Mouse (Mus musculus) hindbrain, embryonic 15.5 days (tissue): ENCODE data around the gene Hist1h2bb. TPM values are rescaled to one million over a fixed set of nuclear protein-coding genes. Genes with fewer than 3 reads are reported as not detected.
"Not testable (repeated sequence)": the region's sequence is repeated elsewhere in the genome, so short reads cannot be mapped to it uniquely, and the experiment has no call there.

ENCODE experiments used
- ATAC-seq: fragments of 200-750 bp; cut with Nextera tagmentation; 2 replicates; pipeline ENCODE4 v1.8.0; 2017; ENCODE audit warnings: low read depth, moderate number of reproducible peaks, moderate TSS enrichment; ENCODE audit not compliant: low FRiP score
- H3K27ac ChIP-seq: fragments of 300-500 bp; sonication (generic); replicated peaks from 2 replicates; pipeline ENCODE4 v1.5.1; 2015; ENCODE audit warnings: mild to moderate bottlenecking, inconsistent platforms
- H3K27me3 ChIP-seq: fragments of 300-500 bp; sonication (generic); 2 replicates; pipeline ENCODE4 v1.6.1; 2015; ENCODE audit warnings: control low read depth, inconsistent platforms
- H3K36me3 ChIP-seq: fragments of 300-500 bp; sonication (generic); 2 replicates; pipeline ENCODE4 v1.6.1; 2015; ENCODE audit warnings: control low read depth, inconsistent platforms
- H3K4me1 ChIP-seq: fragments of 300-500 bp; sonication (generic); replicated peaks from 2 replicates; pipeline ENCODE4 v1.6.1; 2015; ENCODE audit warnings: control low read depth, inconsistent platforms
- H3K4me2 ChIP-seq: fragments of 300-500 bp; sonication (generic); 2 replicates; pipeline ENCODE4 v1.6.1; 2015; ENCODE audit warnings: moderate library complexity, mild to moderate bottlenecking, inconsistent platforms
- H3K4me3 ChIP-seq: fragments of 300-500 bp; sonication (generic); 2 replicates; pipeline ENCODE4 v1.5.1; 2015; ENCODE audit warnings: mild to moderate bottlenecking, inconsistent platforms
- H3K9ac ChIP-seq: fragments of 300-500 bp; sonication (generic); 2 replicates; pipeline ENCODE4 v1.6.1; 2015; ENCODE audit warnings: inconsistent platforms
- H3K9me3 ChIP-seq: fragments of 300-500 bp; sonication (generic); 2 replicates; pipeline ENCODE4 v1.6.1; 2016; ENCODE audit warnings: control low read depth, inconsistent platforms
- WGBS: fragments of 180-500 bp; shearing (Covaris S2); methylation state at CpG from one replicate; pipeline ENCODE4 v1.1.7; 2015; 5-methylcytosine and 5-hydroxymethylcytosine counted together
- polyA plus RNA-seq: library from polyadenylated mRNA; unstranded; fragments of >200 nt; fragmentation: Nextera tagmentation; extraction: Ambion mirVana; gene quantifications from 2 replicates; pipeline ENCODE4 v1.2.1, GENCODE M21; 2015

The Hist1h2bb gene
- polyA plus RNA-seq, 1 experiment from 2014 or later: not detected

DNA sequence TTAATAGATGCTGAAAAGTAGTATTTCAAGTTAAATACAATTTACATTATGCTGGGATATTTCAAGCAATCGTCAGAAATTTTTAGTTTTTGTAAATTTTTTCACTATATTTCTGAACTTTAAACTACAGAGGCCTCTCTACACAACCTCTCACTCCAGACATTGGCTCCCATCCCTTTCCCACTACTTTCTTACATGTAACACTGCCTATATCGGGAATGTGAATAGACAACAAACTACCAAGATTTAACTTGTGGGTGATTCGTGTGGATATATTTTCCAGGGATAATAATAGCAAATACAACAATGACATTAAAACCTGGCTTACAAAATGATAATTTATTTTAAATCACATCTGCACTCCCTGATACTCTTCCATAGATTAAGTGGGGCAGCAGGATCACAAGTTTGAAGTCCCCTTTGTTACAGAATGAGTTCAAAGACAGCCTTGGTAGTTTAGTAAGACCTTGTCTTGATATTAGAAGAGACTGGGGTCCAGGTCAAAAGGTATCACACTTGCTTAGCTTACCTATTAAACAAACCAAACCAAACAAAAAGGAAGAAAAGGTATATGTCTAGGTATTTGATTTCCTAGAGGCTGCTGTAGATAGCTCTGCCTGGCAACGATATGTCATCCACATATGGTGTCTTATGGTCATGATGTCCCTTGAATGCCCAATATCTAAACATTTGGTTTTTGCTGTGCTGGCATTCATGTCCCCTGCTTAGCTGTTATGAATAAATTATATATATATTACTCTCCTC lies 7.0 kb downstream of the Hist1h2bb start:
- Histone ChIP-seq H3K36me3 (no peaks in the 10 kb centered on the region), H3K4me1 (peaks cover 15% of the 10 kb centered on the region), H3K9ac (no peak overlapping the region), H3K4me3 (no peak overlapping the region), H3K4me2 (0 out of 2 replicates have a peak overlapping the region, but pooled peaks have one; percentile 87), H3K9me3 (no peaks in the 10 kb centered on the region), H3K27me3 (no peaks in the 10 kb centered on the region), H3K27ac (no peak overlapping the region)
- WGBS: 64% methylated on average over 4 of the region's 4 CpGs
- ATAC-seq: no peak

DNA sequence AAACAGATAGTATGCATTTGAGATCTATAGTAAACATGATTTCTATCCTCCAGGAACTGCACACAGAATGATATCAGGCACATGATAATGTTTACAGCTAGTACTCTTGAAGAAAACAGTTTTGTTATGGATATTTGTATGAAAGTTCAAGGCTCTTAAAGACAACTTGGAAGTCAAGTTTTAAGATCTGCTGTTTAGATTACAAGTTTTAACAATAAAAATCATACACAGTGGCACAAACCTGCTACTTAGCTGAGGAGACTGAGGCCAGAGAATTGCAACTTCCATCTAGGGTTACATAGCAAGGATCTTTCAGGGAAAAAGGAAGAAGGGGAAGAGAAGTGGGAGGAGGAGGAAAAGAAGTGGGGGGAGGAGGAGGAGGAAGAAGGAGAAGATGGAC lies 8.5 kb downstream of the Hist1h2bb start:
- Histone ChIP-seq H3K9ac (no peak overlapping the region), H3K9me3 (no peaks in the 10 kb centered on the region), H3K4me3 (no peak overlapping the region), H3K36me3 (no peaks in the 10 kb centered on the region), H3K27me3 (no peaks in the 10 kb centered on the region), H3K4me1 (peaks cover 19% of the 10 kb centered on the region), H3K4me2 (no peak overlapping the region), H3K27ac (no peak overlapping the region)
- no peak for ATAC-seq

DNA sequence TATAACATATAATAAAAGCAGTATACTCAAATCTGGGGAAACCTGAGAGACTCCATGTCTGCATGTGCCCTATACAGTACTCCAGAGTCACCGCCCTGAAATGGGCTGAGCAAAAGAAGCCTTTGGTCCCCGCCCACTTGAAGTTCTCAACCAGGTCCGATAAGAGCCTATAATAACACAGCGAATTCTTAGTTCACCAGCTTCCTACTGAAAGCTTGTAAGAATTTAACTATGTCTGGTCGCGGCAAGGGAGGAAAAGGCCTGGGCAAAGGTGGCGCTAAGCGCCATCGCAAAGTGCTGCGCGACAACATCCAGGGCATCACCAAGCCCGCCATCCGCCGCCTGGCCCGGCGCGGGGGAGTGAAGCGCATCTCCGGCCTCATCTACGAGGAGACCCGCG lies 10.3 kb downstream of the Hist1h2bb start, which contains the start of gene Hist1h4b:
TSS of gene Hist1h4b (plus strand) at position 224 of the 400 bp plus-strand sequence.
- ATAC-seq: peak; percentile 78
- H3K9ac ChIP-seq: peak within 1 kb of the TSS; percentile 28
- H3K4me3 ChIP-seq: peak within 1 kb of the TSS; percentile 42
- peak within 1 kb of the TSS; percentile 73 for H3K4me2 ChIP-seq
- no peaks in the 10 kb centered on the region for H3K9me3 ChIP-seq
- H3K36me3 ChIP-seq: no peaks in the 10 kb centered on the region
- WGBS: under 1% methylated on average over 20 of the region's 22 CpGs
- H3K27me3 ChIP-seq: no peaks in the 10 kb centered on the region
- peak within 1 kb of the TSS; percentile 90 for H3K27ac ChIP-seq
- H3K4me1 ChIP-seq: peaks cover 24% of the 10 kb centered on the region

DNA sequence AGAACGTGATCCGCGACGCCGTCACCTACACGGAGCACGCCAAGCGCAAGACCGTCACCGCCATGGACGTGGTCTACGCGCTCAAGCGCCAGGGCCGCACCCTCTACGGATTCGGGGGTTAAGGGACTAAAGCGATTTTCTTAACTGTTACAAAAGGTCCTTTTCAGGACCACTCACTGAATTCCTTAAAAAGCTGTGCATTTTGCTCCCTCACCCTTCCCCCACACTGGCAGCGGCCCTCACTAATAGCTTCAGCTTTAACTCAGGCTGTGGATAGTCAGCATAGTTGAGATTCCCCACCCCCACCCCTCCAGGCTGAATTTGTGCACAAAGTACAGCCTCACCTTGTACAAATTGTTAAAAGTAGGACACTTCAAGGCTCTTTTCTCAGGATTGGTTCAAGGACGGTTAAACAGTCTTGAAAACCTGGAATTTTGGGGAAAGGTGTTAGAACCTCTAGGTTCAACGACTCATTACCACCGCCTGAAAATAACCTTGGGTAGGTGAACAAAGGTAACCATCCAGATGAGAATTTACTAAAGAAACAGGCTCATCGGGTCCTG lies 10.8 kb downstream of the Hist1h2bb start:
- 1% methylated on average over 22 of the region's 23 CpGs for WGBS
- Histone ChIP-seq H3K27me3 (no peaks in the 10 kb centered on the region), H3K4me3 (peak overlapping the region; percentile 42), H3K27ac (peak overlapping the region; percentile 90), H3K9ac (peak overlapping the region; percentile 28), H3K4me1 (peaks cover 25% of the 10 kb centered on the region), H3K36me3 (no peaks in the 10 kb centered on the region), H3K9me3 (no peaks in the 10 kb centered on the region), H3K4me2 (peak overlapping the region; percentile 73)
- no peak for ATAC-seq

DNA sequence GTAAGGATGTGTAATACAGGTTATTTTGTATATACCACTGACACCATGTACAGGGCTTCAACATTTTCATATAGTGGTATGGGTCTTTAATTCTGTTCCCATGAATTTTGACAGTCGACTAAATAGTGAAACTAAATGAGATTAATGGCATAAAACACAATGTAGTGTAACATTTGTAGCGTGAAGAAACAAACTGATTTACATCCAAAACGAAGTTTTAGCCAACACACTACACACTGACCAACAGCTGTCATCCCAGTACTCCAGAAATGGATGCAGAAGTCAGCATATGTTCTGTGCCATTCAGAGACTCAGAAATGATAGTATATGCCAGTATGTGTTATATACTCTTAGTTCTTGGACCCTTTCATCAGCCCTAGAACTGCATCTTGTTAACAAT lies 11.4 kb downstream of the Hist1h2bb start:
- Histone ChIP-seq H3K4me2 (peak overlapping the region; percentile 73; the same call in 1 of the 2 replicates), H3K9me3 (no peaks in the 10 kb centered on the region), H3K9ac (no peak overlapping the region), H3K27me3 (no peaks in the 10 kb centered on the region), H3K4me3 (no peak overlapping the region), H3K27ac (no peak overlapping the region), H3K36me3 (no peaks in the 10 kb centered on the region), H3K4me1 (peaks cover 22% of the 10 kb centered on the region)
- WGBS: 49% methylated on average over 3 of the region's 3 CpGs
- no peak for ATAC-seq

DNA sequence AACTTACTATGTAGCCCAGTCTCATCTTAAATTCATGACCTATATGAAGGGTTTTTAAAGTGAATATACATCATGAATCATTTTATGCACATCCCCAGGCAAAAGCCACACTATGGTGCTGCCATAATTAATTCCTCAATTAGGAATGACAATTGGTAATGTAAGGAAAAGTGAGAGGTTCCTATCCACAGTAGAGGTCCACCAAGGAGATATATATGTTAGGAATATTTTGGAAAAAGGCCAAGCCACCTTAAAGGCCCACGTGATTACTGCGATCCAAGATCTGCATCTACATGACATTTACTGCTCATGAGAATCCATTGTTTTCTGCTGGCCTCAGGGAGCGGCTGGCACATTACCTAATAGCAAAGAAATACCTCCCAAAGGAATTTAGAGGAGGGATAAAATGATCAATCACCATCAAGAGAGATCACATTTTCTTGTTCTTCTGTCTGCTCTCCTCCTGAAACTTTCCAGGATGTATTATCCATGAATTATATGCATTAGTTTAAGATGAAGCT lies 12.8 kb downstream of the Hist1h2bb start:
- Histone ChIP-seq H3K9me3 (no peaks in the 10 kb centered on the region), H3K4me2 (no peak overlapping the region; the same call in 1 of the 2 replicates), H3K9ac (no peak overlapping the region), H3K4me3 (no peak overlapping the region), H3K27ac (no peak overlapping the region), H3K27me3 (no peaks in the 10 kb centered on the region), H3K4me1 (peaks cover 32% of the 10 kb centered on the region), H3K36me3 (no peaks in the 10 kb centered on the region)
- 61% methylated on average over 3 of the region's 3 CpGs for WGBS
- ATAC-seq: no peak

DNA sequence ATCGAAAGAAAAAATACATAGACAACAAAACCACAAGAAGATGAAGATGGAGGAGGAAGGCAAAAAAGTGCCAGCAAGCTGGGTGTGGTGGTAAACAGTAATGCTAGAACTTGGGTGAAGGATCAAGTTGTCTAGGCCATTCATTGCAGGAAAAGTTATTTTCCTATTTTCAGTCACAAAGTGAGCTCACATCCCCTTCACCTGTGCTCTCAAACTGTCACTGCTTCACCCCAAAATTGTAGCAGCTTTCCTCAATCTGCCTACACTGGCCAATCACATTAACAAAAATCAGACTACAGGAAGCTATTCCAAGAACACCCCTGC lies 13.3 kb downstream of the Hist1h2bb start:
- Histone ChIP-seq H3K9ac (peak overlapping the region; percentile 50; the same call in 1 of the 2 replicates), H3K4me1 (peaks cover 37% of the 10 kb centered on the region), H3K4me3 (peak overlapping the region; percentile 56), H3K9me3 (no peaks in the 10 kb centered on the region), H3K36me3 (no peaks in the 10 kb centered on the region), H3K4me2 (peak overlapping the region; percentile 87), H3K27me3 (no peaks in the 10 kb centered on the region), H3K27ac (peak overlapping the region; percentile 87; the same call in 1 of the 2 replicates)
- WGBS: 71% methylated on average over 1 of the region's 1 CpGs
- ATAC-seq: no peak

DNA sequence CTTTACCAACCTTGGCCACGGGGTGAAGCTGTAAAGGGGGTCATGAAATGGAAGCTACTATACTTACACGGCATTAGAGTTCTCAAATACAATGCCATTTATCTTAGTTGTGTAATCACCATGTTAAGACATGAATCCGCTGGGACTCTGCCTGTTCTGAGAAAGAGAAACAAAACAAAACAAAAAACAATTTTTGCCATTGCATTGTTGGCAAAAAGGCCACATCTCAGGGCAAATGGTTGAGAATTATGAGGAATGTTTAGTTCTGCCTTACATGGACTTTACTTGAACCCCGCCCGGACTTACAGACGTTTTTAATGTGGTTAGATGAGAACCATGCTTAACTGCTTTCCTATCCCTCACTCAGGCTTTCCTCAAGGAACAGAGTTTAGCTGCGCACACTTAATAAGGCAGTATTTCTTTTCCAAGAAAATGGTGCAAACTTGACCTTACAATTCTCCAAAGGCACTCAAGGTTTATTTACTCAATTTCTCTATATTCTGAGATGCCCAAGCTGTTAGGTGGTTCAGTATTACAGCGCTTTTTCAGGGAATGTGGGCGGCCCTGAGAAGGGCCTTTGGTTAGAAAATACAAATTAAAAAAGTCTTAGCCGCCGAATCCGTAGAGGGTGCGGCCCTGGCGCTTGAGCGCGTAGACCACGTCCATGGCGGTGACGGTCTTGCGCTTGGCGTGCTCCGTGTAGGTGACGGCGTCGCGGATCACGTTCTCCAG lies 13.9 kb downstream of the Hist1h2bb start:
- Histone ChIP-seq H3K36me3 (no peaks in the 10 kb centered on the region), H3K9ac (peak overlapping the region; percentile 50), H3K27ac (peak overlapping the region; percentile 87), H3K27me3 (no peaks in the 10 kb centered on the region), H3K4me1 (peaks cover 37% of the 10 kb centered on the region), H3K4me3 (peak overlapping the region; percentile 56), H3K9me3 (no peaks in the 10 kb centered on the region), H3K4me2 (peak overlapping the region; percentile 87)
- WGBS: 2% methylated on average over 22 of the region's 27 CpGs
- ATAC-seq: peak; percentile 21; the same call in 1 of the 2 replicates

DNA sequence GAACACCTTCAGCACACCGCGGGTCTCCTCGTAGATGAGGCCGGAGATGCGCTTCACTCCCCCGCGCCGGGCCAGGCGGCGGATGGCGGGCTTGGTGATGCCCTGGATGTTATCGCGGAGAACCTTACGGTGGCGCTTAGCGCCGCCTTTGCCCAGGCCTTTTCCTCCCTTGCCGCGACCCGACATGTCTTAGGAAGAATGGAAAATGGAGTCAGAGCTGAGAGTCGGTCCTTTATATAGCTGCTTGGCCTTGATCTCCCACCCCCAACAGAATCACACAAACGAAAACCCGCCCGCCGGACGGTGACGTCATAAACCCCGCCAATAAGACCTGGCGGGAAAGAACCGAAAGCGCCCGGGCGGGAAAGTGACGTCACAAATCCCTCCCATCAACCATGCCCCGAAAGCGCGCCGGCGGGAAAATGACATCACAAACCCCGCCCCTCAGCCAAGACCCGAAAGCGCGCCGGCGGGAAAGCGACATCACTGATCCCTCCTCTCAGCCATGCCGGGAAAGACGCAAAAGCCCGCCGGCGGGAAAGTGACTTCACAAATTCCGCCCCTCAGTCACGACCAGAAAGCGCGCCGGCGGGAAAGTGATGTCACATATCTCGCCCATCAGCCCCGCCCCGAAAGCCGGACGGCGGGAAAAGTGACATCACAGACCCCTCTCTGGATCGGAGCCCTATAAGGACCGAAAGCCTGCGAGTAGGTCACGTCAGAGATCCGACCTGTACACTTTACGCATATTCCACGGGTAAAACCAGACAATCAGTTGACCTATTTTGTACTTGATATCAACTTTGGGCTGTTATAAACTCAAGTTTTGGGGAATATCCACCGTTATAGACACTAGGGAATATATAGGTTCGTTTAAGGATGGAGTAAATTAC lies 14.7 kb downstream of the Hist1h2bb start, which contains the start of gene Hist1h4a:
TSS of gene Hist1h4a (minus strand) at position 259 of the 893 bp plus-strand sequence.
- peak within 1 kb of the TSS; percentile 56 for H3K4me3 ChIP-seq
- H3K9ac ChIP-seq: peak within 1 kb of the TSS; percentile 50
- peaks cover 37% of the 10 kb centered on the region for H3K4me1 ChIP-seq
- peak within 1 kb of the TSS; percentile 87 for H3K27ac ChIP-seq
- ATAC-seq: peak; percentile 84
- no peaks in the 10 kb centered on the region for H3K9me3 ChIP-seq
- no peaks in the 10 kb centered on the region for H3K36me3 ChIP-seq
- H3K27me3 ChIP-seq: no peaks in the 10 kb centered on the region
- H3K4me2 ChIP-seq: peak within 1 kb of the TSS; percentile 87
- WGBS: under 1% methylated on average over 68 of the region's 72 CpGs

DNA sequence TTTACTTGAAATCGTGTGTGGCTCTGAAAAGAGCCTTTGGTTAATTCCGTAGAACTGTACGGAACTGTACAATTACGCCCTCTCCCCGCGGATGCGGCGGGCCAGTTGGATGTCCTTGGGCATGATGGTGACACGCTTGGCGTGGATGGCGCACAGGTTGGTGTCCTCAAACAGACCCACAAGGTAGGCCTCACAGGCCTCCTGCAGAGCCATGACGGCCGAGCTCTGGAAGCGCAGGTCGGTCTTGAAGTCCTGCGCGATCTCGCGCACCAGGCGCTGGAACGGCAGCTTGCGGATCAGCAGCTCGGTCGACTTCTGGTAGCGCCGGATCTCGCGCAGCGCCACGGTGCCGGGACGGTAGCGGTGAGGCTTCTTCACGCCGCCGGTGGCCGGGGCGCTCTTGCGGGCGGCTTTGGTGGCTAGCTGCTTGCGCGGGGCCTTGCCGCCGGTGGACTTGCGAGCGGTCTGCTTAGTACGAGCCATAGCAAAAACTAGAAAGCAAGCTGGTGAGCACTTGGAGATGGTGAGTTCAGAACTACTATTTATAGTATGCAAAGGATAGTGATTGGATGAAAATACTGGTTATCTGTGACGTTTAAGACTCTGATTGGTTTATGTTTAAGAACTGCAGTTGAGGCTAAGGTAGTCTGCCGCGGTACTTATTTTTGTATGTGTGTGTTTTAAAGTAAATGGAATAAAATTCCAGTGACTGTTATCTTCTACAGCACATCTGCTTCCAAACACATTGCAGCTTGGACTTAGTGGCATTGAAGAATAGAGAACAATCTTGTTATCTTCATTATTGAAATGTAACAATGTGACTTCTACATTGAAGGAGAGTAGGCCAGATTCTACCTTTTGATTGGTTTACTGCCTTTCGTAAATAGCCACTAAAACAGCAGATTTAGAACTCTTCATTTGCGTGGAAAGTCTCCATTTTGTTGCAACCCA lies 15.6 kb downstream of the Hist1h2bb start, which contains the start of gene Hist1h3a:
TSS of gene Hist1h3a (minus strand) at position 516 of the 951 bp plus-strand sequence.
- H3K9me3 ChIP-seq, H3K36me3 ChIP-seq, H3K27me3 ChIP-seq: not testable (repeated sequence)
- H3K4me2 ChIP-seq: peak within 1 kb of the TSS; percentile 87
- H3K4me1 ChIP-seq: peaks cover 36% of the 10 kb centered on the region
- H3K4me3 ChIP-seq: peak within 1 kb of the TSS; percentile 56
- H3K9ac ChIP-seq: peak within 1 kb of the TSS; percentile 35
- peak; percentile 72 for ATAC-seq
- H3K27ac ChIP-seq: peak within 1 kb of the TSS; percentile 87
- WGBS: under 1% methylated on average over 36 of the region's 52 CpGs
